ENCODE assay signal across 13 mouse cellular contexts in genomic region chr11:75567346-75568114, GRCm38 (mm10). TPM values are rescaled to one million over a fixed set of nuclear protein-coding genes. Genes with fewer than 3 reads are reported as not detected.
DNase-seq lines count a peak whose midpoint lies in the region; ATAC-seq and TF ChIP-seq lines count a peak whose summit lies in the region.
"Had no signal": no experiment of that assay in that cellular context is flagged by ENCODE, and none has a peak within 500 bp of the region (broad histone marks: within the 10 kb centered on the region; RNA-seq: fewer than 3 reads in every experiment).

No protein-coding gene starts in this region.

- peaks cover 34 to 48% of the 10 kb centered on the region in 2 experiments for H3K4me1 ChIP-seq in heart, embryonic 14.5 days (ENCODE audit: control insufficient read depth in 2 of 2, insufficient read depth in 2 of 2, low read length in 2 of 2)
- H3K4me1 ChIP-seq in heart, embryonic 12.5 days (replicated peaks), result peaks cover 66% of the 10 kb centered on the region
- peaks cover 15% of the 10 kb centered on the region for H3K4me1 ChIP-seq in bone marrow, adult 2 months (ENCODE audit: control insufficient read depth, insufficient read depth, low read length)
- H3K4me1 ChIP-seq in limb, embryonic 10.5 days, result peaks cover 23% of the 10 kb centered on the region

- no peak overlapping the region for H3K4me3 ChIP-seq in heart, embryonic 14.5 days (ENCODE audit: control insufficient read depth in 1 of 2, insufficient read depth in 1 of 2, low read depth in 1 of 2, low read length in 2 of 2)
- no peak overlapping the region for H3K4me3 ChIP-seq in heart, embryonic 12.5 days
- no peak overlapping the region for H3K4me3 ChIP-seq in bone marrow, adult 2 months (replicated peaks; ENCODE audit: control insufficient read depth, low read depth, low read length)
- H3K4me3 ChIP-seq in limb, embryonic 10.5 days, result no peak overlapping the region
- H3K4me3 ChIP-seq: midbrain, embryonic 10.5 days had no signal

- no peak for ATAC-seq in heart, embryonic 14.5 days (ENCODE audit: insufficient number of reproducible peaks, insufficient read depth, low FRiP score, low read depth)
- ATAC-seq in heart, embryonic 12.5 days (ENCODE audit: insufficient number of reproducible peaks, low FRiP score), result no peak
- ATAC-seq: liver, postnatal 0 days had no signal

- H3K4me2 ChIP-seq in heart, embryonic 14.5 days (ENCODE audit: low read length), result 0 out of 2 replicates have a peak overlapping the region, but pooled peaks have one; percentile 11
- no peak overlapping the region for H3K4me2 ChIP-seq in heart, embryonic 12.5 days

- peak; percentile 74 for DNase-seq in 416B (ENCODE audit: low read depth)
- peak; percentile 57 to 75 for DNase-seq in cerebellum, postnatal 14 days
- no peak for DNase-seq in frontal cortex, postnatal 10 days (ENCODE audit: low spot score in 2 of 2)
- DNase-seq in limb, embryonic 10.5 days (ENCODE audit: low spot score), result no peak
- DNase-seq in kidney, postnatal 10 days, result no peak
- DNase-seq: adrenal gland, adult 2 months; kidney, adult 8-10 months; layer of hippocampus, adult 9-11 months; liver, postnatal 0 days had no signal

- H3K9me3 ChIP-seq in heart, embryonic 14.5 days (ENCODE audit: control insufficient read depth, low read length), result no peaks in the 10 kb centered on the region
- no peaks in the 10 kb centered on the region for H3K9me3 ChIP-seq in heart, embryonic 12.5 days (replicated peaks)
- H3K9me3 ChIP-seq in limb, embryonic 10.5 days (replicated peaks), result no peaks in the 10 kb centered on the region
- H3K9me3 ChIP-seq: midbrain, embryonic 10.5 days had no signal

- TF ChIP-seq CTCF in bone marrow, adult 2 months (IDR thresholded peaks at IDR 0.05; ENCODE audit: control insufficient read depth, insufficient read depth, low read length), result no peak

- no peak overlapping the region for H3K9ac ChIP-seq in heart, embryonic 14.5 days (ENCODE audit: low read length)
- H3K9ac ChIP-seq in heart, embryonic 12.5 days, result no peak overlapping the region
- H3K9ac ChIP-seq: liver, postnatal 0 days had no signal

- TF ChIP-seq POLR2A in bone marrow, adult 2 months (IDR thresholded peaks at IDR 0.05; ENCODE audit: borderline replicate concordance, control insufficient read depth, low read depth, low read length), result no peak

- H3K36me3 ChIP-seq in heart, embryonic 14.5 days (ENCODE audit: control insufficient read depth, insufficient read depth, low read length), result peaks cover 9% of the 10 kb centered on the region; the same call in 1 of the 2 replicates
- H3K36me3 ChIP-seq in heart, embryonic 12.5 days, result no peaks in the 10 kb centered on the region; the same call in 1 of the 2 replicates
- peaks cover 15% of the 10 kb centered on the region; the same call in 1 of the 2 replicates for H3K36me3 ChIP-seq in limb, embryonic 10.5 days

- 0 out of 4 replicates have a peak overlapping the region, but pooled peaks of 1 of the 2 experiments have one; percentile 31 for H3K27ac ChIP-seq in heart, embryonic 14.5 days (replicated peaks in 1 of 2; ENCODE audit: control insufficient read depth in 1 of 2, insufficient read depth in 1 of 2, low read depth in 2 of 2, low read length in 2 of 2)
- H3K27ac ChIP-seq in heart, embryonic 12.5 days (ENCODE audit: poor library complexity, severe bottlenecking), result no peak overlapping the region
- H3K27ac ChIP-seq in bone marrow, adult 2 months (ENCODE audit: control insufficient read depth, insufficient read depth, low read depth, low read length, poor library complexity), result peak overlapping the region; percentile 38; the same call in 1 of the 2 replicates
- no peak overlapping the region for H3K27ac ChIP-seq in limb, embryonic 10.5 days
- H3K27ac ChIP-seq: midbrain, embryonic 10.5 days had no signal

- WGBS in heart, embryonic 14.5 days, result 32% methylated on average over 9 of the region's 9 CpGs
- 25% methylated on average over 9 of the region's 9 CpGs for WGBS in heart, embryonic 12.5 days
- 53% methylated on average over 9 of the region's 9 CpGs for WGBS in bone marrow, adult 2 months
- 72% methylated on average over 9 of the region's 9 CpGs for WGBS in limb, embryonic 10.5 days

- peaks cover 23% of the 10 kb centered on the region for H3K27me3 ChIP-seq in heart, embryonic 14.5 days (ENCODE audit: control insufficient read depth, insufficient read depth, low read length)
- peaks cover 46% of the 10 kb centered on the region for H3K27me3 ChIP-seq in heart, embryonic 12.5 days (replicated peaks)
- H3K27me3 ChIP-seq in limb, embryonic 10.5 days (ENCODE audit: low read depth, poor library complexity, severe bottlenecking), result no peaks in the 10 kb centered on the region

RNA-seq across cellular contexts. Expression of gene Pitpna, which starts 20.4 kb away (rescaled TPM):
- 76.7 and 83.2 TPM in 2 replicates for polyA plus RNA-seq in heart, embryonic 14.5 days (2014; fragmentation: Nextera tagmentation; extraction: Ambion mirVana)
- polyA plus RNA-seq in heart, embryonic 12.5 days (2016; fragmentation: Nextera tagmentation; extraction: Ambion mirVana), result 75.3 and 80.1 TPM in 2 replicates
- polyA plus RNA-seq in bone marrow, adult 2 months (2011; ENCODE audit: insufficient read depth, insufficient read length, low replicate concordance, missing spikeins), result 76.6 and 102 TPM in 2 replicates
- 60.9 and 68.8 TPM in 2 replicates for polyA plus RNA-seq in limb, embryonic 10.5 days (2016; fragmentation: Nextera tagmentation; extraction: Ambion mirVana)

RNA-seq across cellular contexts. Expression of gene Slc43a2, which starts 36.0 kb away (rescaled TPM):
- 1.9 and 2.7 TPM in 2 replicates for polyA plus RNA-seq in heart, embryonic 14.5 days (2014; fragmentation: Nextera tagmentation; extraction: Ambion mirVana)
- 4.1 and 4.3 TPM in 2 replicates for polyA plus RNA-seq in heart, embryonic 12.5 days (2016; fragmentation: Nextera tagmentation; extraction: Ambion mirVana)
- 16.6 and 20.4 TPM in 2 replicates for polyA plus RNA-seq in bone marrow, adult 2 months (2011; ENCODE audit: insufficient read depth, insufficient read length, low replicate concordance, missing spikeins)
- 3.4 and 4.9 TPM in 2 replicates for polyA plus RNA-seq in limb, embryonic 10.5 days (2016; fragmentation: Nextera tagmentation; extraction: Ambion mirVana)

RNA-seq across cellular contexts. Expression of gene Scarf1, which starts 54.2 kb away (rescaled TPM):
- 9.7 and 11.3 TPM in 2 replicates for polyA plus RNA-seq in heart, embryonic 14.5 days (2014; fragmentation: Nextera tagmentation; extraction: Ambion mirVana)
- 12.3 and 13.8 TPM in 2 replicates for polyA plus RNA-seq in heart, embryonic 12.5 days (2016; fragmentation: Nextera tagmentation; extraction: Ambion mirVana)
- 3.9 and 8.4 TPM in 2 replicates for polyA plus RNA-seq in bone marrow, adult 2 months (2011; ENCODE audit: insufficient read depth, insufficient read length, low replicate concordance, missing spikeins)
- polyA plus RNA-seq in limb, embryonic 10.5 days (2016; fragmentation: Nextera tagmentation; extraction: Ambion mirVana), result 7.0 and 7.1 TPM in 2 replicates

RNA-seq across cellular contexts. Expression of gene Rilp, which starts 57.6 kb away (rescaled TPM):
- 5.7 and 6.4 TPM in 2 replicates for polyA plus RNA-seq in heart, embryonic 14.5 days (2014; fragmentation: Nextera tagmentation; extraction: Ambion mirVana)
- polyA plus RNA-seq in heart, embryonic 12.5 days (2016; fragmentation: Nextera tagmentation; extraction: Ambion mirVana), result 1.4 and 2.3 TPM in 2 replicates
- 1.3 and 3.2 TPM in 2 replicates for polyA plus RNA-seq in bone marrow, adult 2 months (2011; ENCODE audit: insufficient read depth, insufficient read length, low replicate concordance, missing spikeins)
- 0.25 and 0.46 TPM in 2 replicates for polyA plus RNA-seq in limb, embryonic 10.5 days (2016; fragmentation: Nextera tagmentation; extraction: Ambion mirVana)

Comparison
In these comparisons a context has a peak if more than half of its experiments do, and no peak if none do; other contexts are left out.
1. DNase-seq: peak in 416B (single experiment) and cerebellum, postnatal 14 days (2 of 2); none in frontal cortex, postnatal 10 days (0 of 2), limb, embryonic 10.5 days (single experiment) and kidney, postnatal 10 days (single experiment).